8 mouse cellular contexts compared by ENCODE assay signal in genomic region chr11:72042631-72043030, GRCm38 (mm10). TPM values are rescaled to one million over a fixed set of nuclear protein-coding genes. Genes with fewer than 3 reads are reported as not detected.
DNase-seq lines count a peak whose midpoint lies in the region; ATAC-seq lines count a peak whose summit lies in the region.

No protein-coding gene starts in this region.

- ATAC-seq in forebrain, embryonic 11.5 days (replicated peaks; ENCODE audit: low FRiP score): 0 out of 2 replicates have a peak, but pooled peaks have one; percentile 3
- ATAC-seq in liver, embryonic 13.5 days (ENCODE audit: low read depth): no peak; the same call in none of the 2 replicates

- peaks cover 27% of the 10 kb centered on the region for H3K4me1 ChIP-seq in forebrain, embryonic 11.5 days (replicated peaks; ENCODE audit: control insufficient read depth, insufficient read depth, low read length)
- H3K4me1 ChIP-seq in liver, embryonic 13.5 days (replicated peaks): peaks cover 35% of the 10 kb centered on the region

- no peaks in the 10 kb centered on the region for H3K9me3 ChIP-seq in forebrain, embryonic 11.5 days (ENCODE audit: control insufficient read depth, low read length)
- H3K9me3 ChIP-seq in liver, embryonic 13.5 days (replicated peaks): no peaks in the 10 kb centered on the region

- 1% methylated on average over 14 of the region's 14 CpGs for WGBS in forebrain, embryonic 11.5 days
- WGBS in liver, embryonic 13.5 days (ENCODE audit: insufficient replicate concordance): 3% methylated on average over 14 of the region's 14 CpGs

- peaks cover 2% of the 10 kb centered on the region; the same call in 1 of the 2 replicates for H3K36me3 ChIP-seq in forebrain, embryonic 11.5 days (ENCODE audit: control insufficient read depth, insufficient read depth, low read length)
- H3K36me3 ChIP-seq in liver, embryonic 13.5 days: 0 out of 2 replicates have a peak, but pooled peaks cover 20% of the 10 kb centered on the region

- H3K4me3 ChIP-seq in forebrain, embryonic 11.5 days (ENCODE audit: low read depth, low read length): peak overlapping the region; percentile 71
- peak overlapping the region; percentile 64 for H3K4me3 ChIP-seq in liver, embryonic 13.5 days (replicated peaks)

- H3K27ac ChIP-seq in forebrain, embryonic 11.5 days (ENCODE audit: low read depth, low read length): no peak overlapping the region
- no peak overlapping the region for H3K27ac ChIP-seq in liver, embryonic 13.5 days

- no peaks in the 10 kb centered on the region for H3K27me3 ChIP-seq in forebrain, embryonic 11.5 days (ENCODE audit: control insufficient read depth, insufficient read depth, low read length)
- H3K27me3 ChIP-seq in liver, embryonic 13.5 days: 0 out of 2 replicates have a peak, but pooled peaks cover 1% of the 10 kb centered on the region

- DNase-seq in embryo, embryonic 10 days (ENCODE audit: low spot score): peak; percentile 50
- no peak for DNase-seq in embryo, embryonic 11 days
- peak; percentile 54 for DNase-seq in 3T3-L1 (ENCODE audit: low read depth, low spot score)
- DNase-seq in forebrain, embryonic 11.5 days (ENCODE audit: low spot score): no peak
- DNase-seq in liver, embryonic 13.5 days: no peak
- no peak for DNase-seq in ovary, postnatal 10 days (ENCODE audit: low spot score)
- DNase-seq in thymus, postnatal 4 days: no peak
- DNase-seq in frontal cortex, postnatal 25 days (ENCODE audit: low spot score in 2 of 2): no peak

- peak overlapping the region; percentile 80 for H3K9ac ChIP-seq in forebrain, embryonic 11.5 days (ENCODE audit: low read length)
- peak overlapping the region; percentile 62 for H3K9ac ChIP-seq in liver, embryonic 13.5 days

- peak overlapping the region; percentile 94 for H3K4me2 ChIP-seq in forebrain, embryonic 11.5 days (ENCODE audit: low read depth, low read length, severe bottlenecking)
- H3K4me2 ChIP-seq in liver, embryonic 13.5 days: peak overlapping the region; percentile 75

RNA-seq across cellular contexts. Expression of gene Pimreg, which starts 0.8 kb away (rescaled TPM):
- polyA plus RNA-seq in forebrain, embryonic 11.5 days (2014; fragmentation: Nextera tagmentation; extraction: Ambion mirVana): 228 and 241 TPM in 2 replicates
- 27.7 and 30.3 TPM in 2 replicates for polyA plus RNA-seq in liver, embryonic 13.5 days (2015; fragmentation: Nextera tagmentation; extraction: Ambion mirVana)

RNA-seq across cellular contexts. Expression of gene Aipl1, which starts 5.3 kb away (rescaled TPM):
- 0.20 and 0.41 TPM in 2 replicates for polyA plus RNA-seq in forebrain, embryonic 11.5 days (2014; fragmentation: Nextera tagmentation; extraction: Ambion mirVana)
- 0.21 and 0.28 TPM in 2 replicates for polyA plus RNA-seq in liver, embryonic 13.5 days (2015; fragmentation: Nextera tagmentation; extraction: Ambion mirVana)

Comparison
In these comparisons a context has a peak if more than half of its experiments do, and no peak if none do; other contexts are left out.
1. DNase-seq: peak in embryo, embryonic 10 days (single experiment) and 3T3-L1 (single experiment); none in embryo, embryonic 11 days (single experiment), forebrain, embryonic 11.5 days (single experiment), liver, embryonic 13.5 days (single experiment), ovary, postnatal 10 days (single experiment), thymus, postnatal 4 days (single experiment) and frontal cortex, postnatal 25 days (0 of 2).